Mouse (Mus musculus) hindbrain, embryonic 16.5 days (tissue): Measurements from ENCODE around the gene Gna12. TPM values are rescaled to one million over a fixed set of nuclear protein-coding genes. Genes with fewer than 3 reads are reported as not detected.

Experiments used
- polyA plus RNA-seq: library from polyadenylated mRNA; unstranded; fragments of >200 nt; fragmentation: Nextera tagmentation; extraction: Ambion mirVana; gene quantifications from 2 replicates; pipeline ENCODE4 v1.2.1, GENCODE M21; 2015

Gene Gna12
- polyA plus RNA-seq, 1 experiment from 2014 or later, result 11.1 TPM

Other genes with a start within 250 kb of the Gna12 start
- 27.1 and 30.2 TPM in 2 replicates for gene Lfng, start 223.1 kb downstream of the Gna12 start, polyA plus RNA-seq
- gene Ttyh3, start 181.4 kb downstream of the Gna12 start, polyA plus RNA-seq, result 56.0 and 68.9 TPM in 2 replicates
- gene Iqce, start 128.1 kb downstream of the Gna12 start, polyA plus RNA-seq, result 27.9 and 28.6 TPM in 2 replicates
- 24.3 and 27.4 TPM in 2 replicates for gene Brat1, start 125.4 kb downstream of the Gna12 start, polyA plus RNA-seq
- gene Amz1, start 106.3 kb downstream of the Gna12 start, polyA plus RNA-seq, result 6.3 and 6.6 TPM in 2 replicates
- 0.26 and 0.31 TPM in 2 replicates for gene Card11, start 170.2 kb upstream of the Gna12 start, polyA plus RNA-seq